Mouse (Mus musculus): ENCODE measurements at regions not wholly inside any gene's neighbourhood (a gene's known extent, or its start where the extent isn't known, plus 50 kb on each side); places are given as distances from the start of the nearest gene placed in this dataset.

DNA sequence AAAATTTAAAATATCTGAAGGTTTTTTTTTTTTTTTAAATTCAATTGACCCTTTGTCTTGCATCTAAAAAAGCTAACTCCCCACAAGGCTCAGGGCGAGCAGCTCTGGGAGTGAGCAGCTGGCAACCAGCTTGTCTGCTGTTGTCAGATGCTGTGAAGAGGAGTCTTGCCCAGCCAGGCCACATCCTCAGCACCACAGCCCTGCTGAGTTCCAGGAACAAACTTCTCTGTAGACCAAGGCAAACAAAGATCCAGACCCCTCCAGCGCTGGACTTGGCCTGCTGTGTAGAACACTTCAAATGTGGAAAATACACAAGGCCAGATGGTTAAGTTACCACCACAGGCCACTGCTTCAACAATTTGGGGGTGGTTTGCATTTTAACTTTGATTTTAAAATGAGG lies 192.7 kb downstream of the Thbs2 start:
- no peak for DNase-seq (ENCODE audit: extremely low read depth, low read depth)

GRCm38 (mm10) chr17:14497086-14497485 lies 196.9 kb downstream of the Thbs2 start:
- DNase-seq (ENCODE audit: extremely low read depth, low read depth): no peak

GRCm38 (mm10) chr17:14493751-14494320 lies 200.2 kb downstream of the Thbs2 start:
- no peak for DNase-seq (ENCODE audit: extremely low read depth, low read depth)

DNA sequence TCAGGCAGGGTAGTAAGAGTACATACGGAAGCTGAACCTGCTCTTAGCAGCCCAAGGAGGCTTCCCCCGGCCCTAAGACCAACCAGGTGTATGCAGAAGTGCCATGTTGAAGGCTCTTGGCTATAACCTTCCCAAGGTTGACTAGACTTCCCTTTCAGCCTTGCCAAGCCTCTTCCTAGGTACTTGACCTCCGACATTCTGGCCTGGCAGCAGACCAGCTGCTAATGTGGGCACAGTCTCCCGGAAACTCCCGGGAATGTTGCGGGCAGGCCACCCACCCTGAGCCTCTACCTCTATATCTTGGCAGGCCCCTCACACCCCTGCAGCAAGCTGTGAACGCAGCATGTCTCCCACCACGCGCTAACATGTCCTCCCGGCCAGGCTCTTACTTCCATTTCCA lies 201.1 kb downstream of the Thbs2 start:
- no peak for DNase-seq (ENCODE audit: extremely low read depth, low read depth)

GRCm38 (mm10) chr17:14481746-14482145 lies 202.4 kb downstream of the Smoc2 start:
- DNase-seq (ENCODE audit: extremely low read depth, low read depth): no peak

DNA sequence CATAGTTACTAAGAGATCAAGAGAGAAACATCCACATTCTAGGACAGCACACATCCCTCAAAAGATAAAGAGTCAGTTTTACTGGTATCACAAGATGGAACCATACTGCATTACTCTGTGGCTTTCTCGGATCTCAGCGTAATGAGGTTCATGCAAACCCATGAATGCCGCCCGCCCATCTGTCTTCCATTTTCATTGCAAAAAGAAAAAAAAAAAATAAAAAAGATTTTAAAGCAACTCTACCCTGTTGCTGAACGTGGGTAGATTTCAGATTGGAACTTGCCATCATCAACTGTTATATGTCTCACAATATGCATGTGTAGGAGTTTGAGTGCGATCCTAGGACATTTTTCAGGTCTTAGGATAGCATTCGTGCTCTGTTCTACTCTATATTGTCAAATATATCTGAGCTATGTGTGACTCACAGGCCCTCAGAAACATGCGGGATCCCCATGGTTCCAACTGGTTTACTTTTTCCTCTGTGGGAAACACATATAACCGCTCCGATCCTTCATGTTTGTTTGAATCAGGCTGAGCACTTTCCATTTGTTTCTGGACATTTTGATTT lies 199.7 kb downstream of the Smoc2 start:
- no peak for DNase-seq (ENCODE audit: extremely low read depth, low read depth)

GRCm38 (mm10) chr17:14476707-14477106 lies 197.4 kb downstream of the Smoc2 start:
- no peak for DNase-seq (ENCODE audit: extremely low read depth, low read depth)

- DNase-seq (ENCODE audit: extremely low read depth, low read depth): no peak
These were observed 196.7 kb downstream of the Smoc2 start for GRCm38 (mm10) chr17:14475778-14476647.

GRCm38 (mm10) chr17:14475277-14475676 lies 196.0 kb downstream of the Smoc2 start:
- no peak for DNase-seq (ENCODE audit: extremely low read depth, low read depth)

- DNase-seq (ENCODE audit: extremely low read depth, low read depth): no peak
These were observed 189.6 kb downstream of the Smoc2 start for GRCm38 (mm10) chr17:14468754-14469488.

- no peak for DNase-seq (ENCODE audit: extremely low read depth, low read depth)
These were observed 176.0 kb downstream of the Smoc2 start for GRCm38 (mm10) chr17:14455251-14455743.
